In genomic region chr11:88720261-88721143, GRCm38 (mm10) we compare ENCODE assay signal across 9 mouse cellular contexts. TPM values are rescaled to one million over a fixed set of nuclear protein-coding genes. Genes with fewer than 3 reads are reported as not detected.
DNase-seq lines count a peak whose midpoint lies in the region; ATAC-seq and TF ChIP-seq lines count a peak whose summit lies in the region.
"Had no signal": no experiment of that assay in that cellular context is flagged by ENCODE, and none has a peak within 500 bp of the region (broad histone marks: within the 10 kb centered on the region; RNA-seq: fewer than 3 reads in every experiment).

No protein-coding gene starts in this region.

- no peaks in the 10 kb centered on the region for H3K9me3 ChIP-seq in heart, embryonic 13.5 days
- H3K9me3 ChIP-seq in G1E (replicated peaks): no peaks in the 10 kb centered on the region

- H3K4me2 ChIP-seq in heart, embryonic 13.5 days: peak overlapping the region; percentile 95

- H3K4me1 ChIP-seq in heart, embryonic 13.5 days: peaks cover 31% of the 10 kb centered on the region
- peaks cover 41% of the 10 kb centered on the region for H3K4me1 ChIP-seq in G1E (ENCODE audit: insufficient read depth, low read depth, low read length)

- H3K4me3 ChIP-seq in heart, embryonic 13.5 days: 0 out of 2 replicates have a peak overlapping the region, but pooled peaks have one; percentile 85
- H3K4me3 ChIP-seq in G1E (ENCODE audit: low read depth, low read length): peak overlapping the region; percentile 40; the same call in 1 of the 2 replicates

- DNase-seq in heart, postnatal 4 days: no peak
- DNase-seq in G1E (ENCODE audit: low spot score): peak; percentile 32
- no peak for DNase-seq in spleen, postnatal 36 days (ENCODE audit: low spot score in 2 of 2)
- DNase-seq in cerebellum, adult 9-10 months: no peak
- DNase-seq: lung, adult 2 months had no signal

- no peak for TF ChIP-seq CTCF in G1E (IDR thresholded peaks at IDR 0.05; ENCODE audit: low read depth, low read length)

- H3K36me3 ChIP-seq in heart, embryonic 13.5 days: no peaks in the 10 kb centered on the region
- H3K36me3 ChIP-seq in G1E (replicated peaks): peaks cover 26% of the 10 kb centered on the region

- no peaks in the 10 kb centered on the region for H3K27me3 ChIP-seq in heart, embryonic 13.5 days (replicated peaks)
- no peaks in the 10 kb centered on the region for H3K27me3 ChIP-seq in G1E (ENCODE audit: insufficient read depth, low read length)

- ATAC-seq in heart, embryonic 13.5 days (ENCODE audit: extremely low read depth, insufficient number of reproducible peaks, low FRiP score, low TSS enrichment): no peak
- peak; percentile 46; the same call in 1 of the 2 replicates for ATAC-seq in G1E (ENCODE audit: extremely low read depth, insufficient number of reproducible peaks, low FRiP score, poor library complexity, severe bottlenecking)
- peak; percentile 43; the same call in 1 of the 2 replicates for ATAC-seq in erythroid progenitor cell, adult 5-6 weeks (replicated peaks; ENCODE audit: low FRiP score, poor library complexity, severe bottlenecking)
- ATAC-seq in megakaryocyte-erythroid progenitor cell, adult 5-6 weeks (replicated peaks; ENCODE audit: low FRiP score, low TSS enrichment, poor library complexity, severe bottlenecking): peak; percentile 68
- ATAC-seq: intestine, embryonic 16.5 days had no signal

- WGBS in heart, embryonic 13.5 days: 61% methylated on average over 13 of the region's 13 CpGs

- H3K9ac ChIP-seq in heart, embryonic 13.5 days: 0 out of 2 replicates have a peak overlapping the region, but pooled peaks have one; percentile 38

- H3K27ac ChIP-seq in heart, embryonic 13.5 days (replicated peaks): peak overlapping the region; percentile 98; the same call in 1 of the 2 replicates

RNA-seq across cellular contexts. Expression of gene Msi2, which starts 2.2 kb away (rescaled TPM):
- 16.2 and 18.8 TPM in 2 replicates for polyA plus RNA-seq in heart, embryonic 13.5 days (2015; fragmentation: Nextera tagmentation; extraction: Ambion mirVana)
- total RNA-seq in heart, postnatal 4 days (2021): 100 to 1,000 TPM; 205 to 234 TPM
- total RNA-seq in G1E (2014; fragmentation: Nextera tagmentation): 197 and 198 TPM in 2 replicates
- 88.2 and 144 TPM in 2 replicates for total RNA-seq in G1E (2017)
- polyA plus RNA-seq in G1E (2012): 26.3 and 36.5 TPM in 2 replicates
- total RNA-seq in erythroid progenitor cell, adult 5-6 weeks (2015; ENCODE audit: low replicate concordance): 8.4 and 10.5 TPM in 2 replicates
- total RNA-seq in erythroid progenitor cell, adult 5-6 weeks (2017; ENCODE audit: low replicate concordance): 18.1 and 44.6 TPM in 2 replicates
- 89.1 and 92.4 TPM in 2 replicates for total RNA-seq in megakaryocyte-erythroid progenitor cell, adult 5-6 weeks (2014; fragmentation: Nextera tagmentation)
- total RNA-seq in megakaryocyte-erythroid progenitor cell, adult 5-6 weeks (2017): 111 and 162 TPM in 2 replicates
